Mouse (Mus musculus): ENCODE results near the gene Ripor2.

DNA sequence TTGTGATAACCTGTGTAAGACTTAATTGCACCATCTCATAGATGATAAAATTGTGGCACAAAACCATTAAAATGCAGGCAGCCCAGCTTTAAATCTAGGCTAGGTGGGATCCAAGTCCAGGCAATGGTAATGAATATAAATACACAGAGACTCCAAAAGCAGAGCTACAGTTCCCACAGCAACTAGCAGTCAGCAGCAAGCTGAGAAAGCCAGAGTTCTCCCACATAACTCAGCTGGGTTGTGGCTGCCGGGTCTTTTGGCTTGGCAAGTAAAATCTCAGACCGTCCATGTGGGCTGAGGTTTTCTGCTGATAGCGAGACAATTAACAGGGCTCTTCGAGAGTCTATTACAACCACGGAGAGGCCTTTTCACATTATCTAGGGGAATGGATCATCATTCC is 66.0 kb downstream of the Ripor2 start:
- TF ChIP-seq POLR2A (IDR thresholded peaks at IDR 0.05; ENCODE audit: low read depth, low read length) (no peak), CTCF (IDR thresholded peaks at IDR 0.05; ENCODE audit: extremely low read depth, insufficient read depth, insufficient read length, insufficient replicate concordance) (no peak)

Data from spleen, adult 2 months (tissue).